Mouse (Mus musculus) limb, embryonic 12.5 days (tissue): ENCODE measurements around the gene Gch1. TPM values are rescaled to one million over a fixed set of nuclear protein-coding genes. Genes with fewer than 3 reads are reported as not detected.

Source experiments
- ATAC-seq: fragments of 200-750 bp; cut with Nextera tagmentation; 2 replicates; pipeline ENCODE4 v1.8.0; 2017; ENCODE audit warnings: low read depth, moderate TSS enrichment; ENCODE audit not compliant: insufficient number of reproducible peaks, insufficient read depth, low FRiP score, low TSS enrichment
- H3K27ac ChIP-seq: fragments of 300-500 bp; sonication (generic); 2 replicates; pipeline ENCODE4 v1.5.1; 2016; ENCODE audit warnings: mild to moderate bottlenecking, moderate library complexity
- H3K27me3 ChIP-seq: fragments of 300-500 bp; sonication (generic); 2 replicates; pipeline ENCODE4 v1.6.1; 2016; ENCODE audit warnings: mild to moderate bottlenecking, moderate library complexity
- H3K36me3 ChIP-seq: fragments of 300-500 bp; sonication (generic); 2 replicates; pipeline ENCODE4 v1.6.1; 2016; ENCODE audit warnings: mild to moderate bottlenecking, moderate library complexity
- H3K4me1 ChIP-seq: fragments of 300-500 bp; sonication (generic); replicated peaks from 2 replicates; pipeline ENCODE4 v1.6.1; 2016
- H3K4me2 ChIP-seq: fragments of 300-500 bp; sonication (generic); 2 replicates; pipeline ENCODE4 v1.6.1; 2016; ENCODE audit warnings: mild to moderate bottlenecking, moderate library complexity
- H3K4me3 ChIP-seq: fragments of 300-500 bp; sonication (generic); replicated peaks from 2 replicates; pipeline ENCODE4 v1.5.1; 2016; ENCODE audit warnings: mild to moderate bottlenecking
- H3K9ac ChIP-seq: fragments of 300-500 bp; sonication (generic); replicated peaks from 2 replicates; pipeline ENCODE4 v1.6.1; 2016; ENCODE audit warnings: mild to moderate bottlenecking, moderate library complexity
- H3K9me3 ChIP-seq: fragments of 300-500 bp; sonication (generic); 2 replicates; pipeline ENCODE4 v1.6.1; 2016; ENCODE audit warnings: mild to moderate bottlenecking, moderate library complexity
- WGBS: fragments of 180-500 bp; shearing (Covaris S2); methylation state at CpG from one replicate; pipeline ENCODE4 v1.1.7; 2016; 5-methylcytosine and 5-hydroxymethylcytosine counted together
- polyA plus RNA-seq: library from polyadenylated mRNA; unstranded; fragments of >200 nt; fragmentation: Nextera tagmentation; extraction: Ambion mirVana; gene quantifications from 2 replicates; pipeline ENCODE4 v1.2.1, GENCODE M21; 2016

The Gch1 gene
- 0.96 and 1.3 TPM in 2 replicates for polyA plus RNA-seq

DNA sequence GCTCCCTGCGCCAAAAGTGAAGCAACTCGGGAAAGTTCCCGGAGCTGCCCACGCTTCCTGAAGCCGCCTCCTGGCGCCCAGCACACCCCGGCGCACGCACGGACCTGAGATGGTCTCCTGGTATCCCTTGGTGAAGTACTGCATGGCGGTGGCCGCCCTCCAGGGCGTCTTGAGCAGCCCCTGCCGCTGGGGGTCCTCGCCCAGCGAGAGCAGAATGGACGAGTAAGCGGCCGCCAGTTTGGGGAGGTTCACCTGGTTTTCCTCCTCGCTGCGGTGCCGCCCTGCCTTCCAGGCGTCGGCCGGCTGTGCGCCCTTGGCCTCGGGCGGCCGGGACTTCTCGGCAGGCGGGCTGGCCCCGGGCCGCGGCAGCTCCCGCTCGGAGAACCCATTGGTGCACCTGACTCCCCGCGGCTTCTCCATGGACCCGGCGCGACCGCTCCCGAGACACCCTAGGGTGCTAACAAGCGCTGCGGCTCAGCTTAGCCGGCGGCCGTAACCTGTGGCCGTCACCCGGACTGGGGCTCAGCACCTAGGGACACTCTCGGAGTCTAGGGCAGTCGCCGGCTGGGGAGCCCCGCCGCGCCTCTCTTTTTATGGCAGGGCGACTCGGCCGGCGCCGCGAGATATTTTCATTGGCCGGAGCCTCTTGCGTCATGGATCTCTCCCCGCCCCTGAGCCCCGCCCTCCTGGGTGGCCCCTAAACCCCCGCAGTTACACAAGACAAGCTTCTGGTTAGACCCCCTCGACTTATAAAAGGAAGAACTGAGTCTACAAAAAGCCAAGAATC, at the start of gene Gch1:
Gene Gch1, minus strand, starts transcription at position 566 of the 787 bp plus-strand sequence.
- peak within 1 kb of the TSS; percentile 50 for H3K9ac ChIP-seq
- H3K27ac ChIP-seq = no peak within 1 kb of the TSS
- peaks cover 21% of the 10 kb centered on the region for H3K27me3 ChIP-seq
- WGBS = under 1% methylated on average over 65 of the region's 68 CpGs
- ATAC-seq = peak; percentile 84
- peaks cover 5% of the 10 kb centered on the region for H3K4me1 ChIP-seq
- no peaks in the 10 kb centered on the region for H3K9me3 ChIP-seq
- H3K4me3 ChIP-seq = peak within 1 kb of the TSS; percentile 78
- peak within 1 kb of the TSS; percentile 100 for H3K4me2 ChIP-seq
- no peaks in the 10 kb centered on the region for H3K36me3 ChIP-seq

DNA sequence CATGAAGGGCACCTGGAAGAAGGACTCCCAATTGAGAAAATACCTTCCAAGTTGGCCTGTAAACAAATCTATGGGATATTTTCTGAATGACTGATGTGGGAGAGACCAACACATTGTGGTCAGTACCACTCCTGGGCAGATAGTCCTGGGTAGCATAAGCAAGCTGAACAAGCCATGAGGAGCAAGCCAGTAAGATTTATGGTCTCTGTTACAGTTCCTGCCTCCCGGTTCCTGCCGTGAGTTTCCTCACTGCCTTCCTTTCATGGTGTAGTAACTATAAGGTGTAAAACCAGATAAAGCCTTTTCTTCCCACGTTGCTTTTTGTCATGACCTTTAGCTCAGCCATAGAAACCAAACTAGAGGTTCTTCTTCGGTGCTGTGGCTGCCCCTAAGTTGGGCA, 48.1 kb upstream of the Gch1 start:
- ATAC-seq = no peak
- 84% methylated on average over 4 of the region's 4 CpGs for WGBS
- Histone ChIP-seq H3K4me2 (no peak overlapping the region), H3K9ac (no peak overlapping the region), H3K9me3 (peaks cover 7% of the 10 kb centered on the region; the same call in 1 of the 2 replicates), H3K4me1 (no peaks in the 10 kb centered on the region), H3K4me3 (no peak overlapping the region), H3K27ac (no peak overlapping the region), H3K27me3 (no peaks in the 10 kb centered on the region), H3K36me3 (peaks cover 22% of the 10 kb centered on the region)

DNA sequence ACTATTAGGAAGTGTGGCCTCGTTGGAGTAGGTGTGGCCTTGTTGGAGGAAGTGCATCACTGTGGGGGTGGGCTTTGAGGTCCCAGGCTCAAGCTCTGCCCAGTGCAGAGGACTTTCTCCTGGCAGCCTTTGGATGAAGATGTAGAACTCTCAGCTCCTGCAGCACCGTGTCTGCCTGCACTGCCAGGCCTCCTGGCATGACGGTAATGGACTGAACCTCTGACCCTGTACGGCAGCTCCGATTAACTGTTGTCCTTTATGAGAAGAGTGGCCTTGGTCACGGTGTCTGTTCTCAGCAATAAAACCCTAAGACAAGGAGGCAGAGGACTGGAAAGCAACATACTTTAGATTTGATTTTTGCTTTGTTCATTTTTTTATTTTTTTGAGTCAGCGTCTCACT, 47.3 kb upstream of the Gch1 start:
- Histone ChIP-seq H3K27ac (no peak overlapping the region), H3K9me3 (peaks cover 7% of the 10 kb centered on the region; the same call in 1 of the 2 replicates), H3K27me3 (no peaks in the 10 kb centered on the region), H3K4me3 (no peak overlapping the region), H3K4me2 (no peak overlapping the region), H3K9ac (no peak overlapping the region), H3K4me1 (no peaks in the 10 kb centered on the region), H3K36me3 (peaks cover 17% of the 10 kb centered on the region)
- 91% methylated on average over 7 of the region's 7 CpGs for WGBS
- ATAC-seq = no peak

DNA sequence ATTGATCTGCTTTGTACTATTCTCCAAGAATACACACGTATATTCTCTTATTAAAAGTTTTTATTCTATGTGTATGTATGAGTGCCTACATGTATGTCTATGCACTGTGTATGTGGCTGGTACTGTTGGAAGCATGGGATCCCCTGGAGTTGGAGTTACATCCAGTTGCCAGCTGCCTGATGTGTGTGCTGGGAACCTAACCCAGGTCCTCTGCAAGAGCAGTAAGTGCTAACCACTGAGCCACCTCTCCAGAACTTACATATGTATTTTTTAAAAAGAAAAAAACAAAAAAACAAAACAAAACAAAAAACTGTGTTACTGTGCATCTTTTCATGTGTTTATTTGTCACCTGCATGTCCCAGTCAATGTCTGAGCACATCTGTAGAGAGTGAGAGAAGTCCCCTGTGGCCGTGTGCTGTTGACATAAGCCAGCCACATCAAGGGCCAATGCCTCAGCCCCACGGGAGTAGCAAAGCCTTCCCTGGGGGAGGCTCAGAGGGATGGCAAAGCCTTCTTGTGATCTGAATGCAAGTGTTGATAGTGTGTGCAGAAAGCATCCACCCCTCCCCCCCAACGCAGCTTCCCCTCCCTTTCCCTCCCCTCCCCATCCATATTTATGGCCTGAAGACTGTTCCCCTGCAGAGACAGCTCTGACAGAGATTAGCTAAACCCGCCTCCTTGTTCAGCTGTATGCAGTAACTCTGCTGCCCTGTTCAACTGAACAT, 45.5 kb upstream of the Gch1 start:
- ATAC-seq = no peak
- Histone ChIP-seq H3K4me3 (no peak overlapping the region), H3K9me3 (peaks cover 8% of the 10 kb centered on the region; the same call in 1 of the 2 replicates), H3K9ac (no peak overlapping the region), H3K4me1 (no peaks in the 10 kb centered on the region), H3K27ac (no peak overlapping the region), H3K4me2 (no peak overlapping the region), H3K36me3 (0 out of 2 replicates have a peak, but pooled peaks cover 2% of the 10 kb centered on the region), H3K27me3 (no peaks in the 10 kb centered on the region)
- WGBS = 74% methylated on average over 5 of the region's 5 CpGs

DNA sequence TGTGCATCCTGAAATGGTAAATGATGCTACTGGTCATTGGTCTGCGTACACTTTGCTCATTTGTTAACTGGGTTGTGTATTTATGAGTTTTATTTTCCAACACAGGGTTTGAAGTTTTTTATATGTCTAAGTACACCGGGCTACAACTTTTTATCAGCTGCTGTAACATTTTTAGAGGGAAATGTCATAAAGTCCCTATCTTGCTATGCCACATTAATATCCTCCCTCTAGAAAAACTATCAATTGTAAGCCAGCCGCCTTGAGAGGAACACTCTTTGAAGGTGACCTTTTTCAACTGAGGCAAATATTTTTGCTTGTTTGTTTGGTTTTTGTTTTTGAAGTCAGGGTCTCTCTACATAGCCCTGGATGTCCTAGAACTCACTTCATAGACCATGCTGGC, 44.8 kb upstream of the Gch1 start:
- no peak for ATAC-seq
- Histone ChIP-seq H3K9me3 (peaks cover 11% of the 10 kb centered on the region; the same call in 1 of the 2 replicates), H3K36me3 (no peaks in the 10 kb centered on the region), H3K4me3 (no peak overlapping the region), H3K4me1 (no peaks in the 10 kb centered on the region), H3K4me2 (no peak overlapping the region), H3K27ac (no peak overlapping the region), H3K9ac (no peak overlapping the region), H3K27me3 (no peaks in the 10 kb centered on the region)
- 81% methylated on average over 3 of the region's 3 CpGs for WGBS

DNA sequence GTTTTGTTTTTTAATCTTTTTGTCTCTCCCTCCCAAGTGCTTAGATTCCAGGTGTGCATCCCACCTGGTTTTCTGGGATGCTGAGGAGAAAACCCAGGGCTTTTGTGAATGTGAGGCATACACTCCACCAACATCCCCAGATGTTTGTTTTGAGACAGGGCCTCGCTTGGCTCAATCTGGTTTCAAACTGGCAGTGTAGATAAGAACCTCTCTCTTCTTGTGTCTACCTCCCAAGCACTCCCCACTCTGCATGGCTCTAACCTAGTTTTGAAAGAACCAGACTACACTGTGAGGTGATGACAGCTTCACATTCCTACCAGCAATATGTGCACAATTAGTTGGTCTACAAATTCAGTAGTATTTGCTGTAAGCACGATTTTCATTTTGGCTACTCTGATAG, 44.4 kb upstream of the Gch1 start:
- Histone ChIP-seq H3K36me3 (no peaks in the 10 kb centered on the region), H3K27me3 (no peaks in the 10 kb centered on the region), H3K9me3 (peaks cover 11% of the 10 kb centered on the region; the same call in 1 of the 2 replicates), H3K9ac (no peak overlapping the region), H3K27ac (no peak overlapping the region), H3K4me1 (no peaks in the 10 kb centered on the region), H3K4me3 (no peak overlapping the region), H3K4me2 (no peak overlapping the region)
- no peak for ATAC-seq
- WGBS = 82% methylated on average over 2 of the region's 2 CpGs

DNA sequence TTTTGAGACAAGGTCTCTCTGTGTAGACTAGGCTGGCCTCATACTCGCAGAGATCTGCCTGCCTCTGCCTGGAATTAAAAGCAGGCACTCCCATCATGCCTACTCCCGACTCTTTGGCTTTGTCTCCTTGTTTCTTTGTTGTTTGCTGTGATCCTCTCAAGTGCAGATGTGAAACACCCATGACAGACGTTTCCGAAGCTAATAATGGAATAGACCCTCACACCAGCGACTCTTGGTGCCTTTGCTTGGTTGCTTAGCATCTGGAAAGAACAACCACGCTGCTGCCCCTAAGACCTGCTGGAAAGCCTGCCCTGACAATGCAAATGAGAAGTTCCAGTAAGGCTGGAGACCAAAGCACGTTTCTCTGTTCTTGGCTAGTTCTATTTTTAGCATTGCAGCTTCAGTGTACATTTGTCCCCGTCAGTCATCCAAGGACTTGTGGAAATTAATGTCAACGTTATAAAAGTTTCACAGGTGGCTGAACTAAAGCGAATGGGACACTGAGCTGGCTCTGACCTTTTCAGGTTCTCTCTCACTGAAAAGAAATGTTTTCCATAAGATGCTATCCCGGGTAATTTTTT, 40.7 kb upstream of the Gch1 start:
- no peak overlapping the region for H3K4me3 ChIP-seq
- no peaks in the 10 kb centered on the region for H3K4me1 ChIP-seq
- no peak overlapping the region for H3K4me2 ChIP-seq
- H3K27me3 ChIP-seq = no peaks in the 10 kb centered on the region
- no peak for ATAC-seq
- WGBS = 80% methylated on average over 11 of the region's 11 CpGs
- no peak overlapping the region for H3K27ac ChIP-seq
- H3K9ac ChIP-seq = no peak overlapping the region
- H3K9me3 ChIP-seq = 0 out of 2 replicates have a peak, but pooled peaks cover 4% of the 10 kb centered on the region
- no peaks in the 10 kb centered on the region for H3K36me3 ChIP-seq

DNA sequence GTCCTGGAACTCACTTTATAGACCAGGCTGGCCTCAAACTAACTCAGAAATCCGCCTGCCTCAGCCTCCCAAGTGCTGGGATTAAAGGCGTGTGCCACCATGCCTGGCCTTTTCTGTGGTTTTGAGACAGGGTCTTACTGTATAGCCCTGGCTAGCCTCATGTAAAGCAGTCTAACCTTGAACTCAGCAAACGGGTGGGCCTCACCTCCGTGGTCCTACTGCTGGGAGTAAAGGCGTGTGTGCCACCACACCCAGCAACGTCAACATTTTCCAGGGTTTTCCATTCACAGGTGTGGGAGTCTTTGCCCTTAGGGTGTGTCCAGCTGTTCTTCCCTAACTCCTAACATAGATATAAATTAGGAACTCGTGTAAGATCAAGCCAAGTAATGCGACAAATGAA, 36.7 kb upstream of the Gch1 start:
- Histone ChIP-seq H3K27ac (no peak overlapping the region), H3K9me3 (0 out of 2 replicates have a peak, but pooled peaks cover 4% of the 10 kb centered on the region), H3K36me3 (no peaks in the 10 kb centered on the region), H3K27me3 (no peaks in the 10 kb centered on the region), H3K4me3 (no peak overlapping the region), H3K4me1 (no peaks in the 10 kb centered on the region), H3K9ac (no peak overlapping the region), H3K4me2 (no peak overlapping the region)
- ATAC-seq = no peak
- WGBS = 85% methylated on average over 8 of the region's 8 CpGs

DNA sequence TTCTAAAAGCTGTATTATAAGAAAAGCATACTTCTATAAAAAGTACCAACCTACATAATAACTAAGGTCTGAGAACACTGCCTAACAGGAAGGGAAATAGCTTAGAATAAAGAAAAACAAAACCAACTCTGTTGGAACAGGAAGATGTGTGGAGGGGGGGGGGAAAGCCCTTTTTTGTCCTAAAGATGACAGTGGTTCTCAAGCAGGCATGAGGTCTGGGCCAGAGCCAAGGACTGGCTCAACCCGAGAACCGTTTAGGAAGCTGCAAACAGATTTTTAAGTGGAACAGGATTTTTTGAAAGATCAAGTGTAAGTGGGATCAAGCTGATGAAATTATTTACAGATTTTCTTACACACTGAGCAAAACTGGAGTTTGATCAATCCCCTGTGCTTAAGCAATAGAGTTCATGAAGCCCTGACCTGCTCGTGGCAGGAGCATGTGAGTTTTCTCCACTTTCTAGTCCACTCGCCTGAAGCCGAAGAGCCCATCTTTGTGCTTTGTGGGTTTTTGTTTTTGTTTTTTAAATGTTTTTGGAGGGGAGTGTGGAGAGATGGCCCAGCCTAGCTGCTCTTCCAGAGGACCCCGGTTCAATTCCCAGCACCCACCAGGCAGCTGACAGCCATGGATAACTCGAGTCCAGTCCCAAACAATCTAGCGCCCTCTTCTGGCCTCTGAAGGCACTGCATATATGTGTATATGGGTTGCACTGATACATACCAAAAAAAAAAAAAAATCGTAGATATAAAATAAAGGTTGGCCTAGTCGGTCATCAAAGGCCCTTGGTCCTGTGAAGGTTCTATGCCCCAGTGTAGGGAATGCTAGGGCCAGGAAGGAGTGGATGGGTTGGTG, 35.5 kb upstream of the Gch1 start:
- H3K27me3 ChIP-seq = no peaks in the 10 kb centered on the region
- 0 out of 2 replicates have a peak, but pooled peaks cover 3% of the 10 kb centered on the region for H3K9me3 ChIP-seq
- H3K9ac ChIP-seq = no peak overlapping the region
- no peaks in the 10 kb centered on the region for H3K4me1 ChIP-seq
- no peak overlapping the region for H3K4me3 ChIP-seq
- H3K4me2 ChIP-seq = no peak overlapping the region
- 81% methylated on average over 10 of the region's 10 CpGs for WGBS
- H3K36me3 ChIP-seq = no peaks in the 10 kb centered on the region
- no peak for ATAC-seq
- no peak overlapping the region for H3K27ac ChIP-seq

DNA sequence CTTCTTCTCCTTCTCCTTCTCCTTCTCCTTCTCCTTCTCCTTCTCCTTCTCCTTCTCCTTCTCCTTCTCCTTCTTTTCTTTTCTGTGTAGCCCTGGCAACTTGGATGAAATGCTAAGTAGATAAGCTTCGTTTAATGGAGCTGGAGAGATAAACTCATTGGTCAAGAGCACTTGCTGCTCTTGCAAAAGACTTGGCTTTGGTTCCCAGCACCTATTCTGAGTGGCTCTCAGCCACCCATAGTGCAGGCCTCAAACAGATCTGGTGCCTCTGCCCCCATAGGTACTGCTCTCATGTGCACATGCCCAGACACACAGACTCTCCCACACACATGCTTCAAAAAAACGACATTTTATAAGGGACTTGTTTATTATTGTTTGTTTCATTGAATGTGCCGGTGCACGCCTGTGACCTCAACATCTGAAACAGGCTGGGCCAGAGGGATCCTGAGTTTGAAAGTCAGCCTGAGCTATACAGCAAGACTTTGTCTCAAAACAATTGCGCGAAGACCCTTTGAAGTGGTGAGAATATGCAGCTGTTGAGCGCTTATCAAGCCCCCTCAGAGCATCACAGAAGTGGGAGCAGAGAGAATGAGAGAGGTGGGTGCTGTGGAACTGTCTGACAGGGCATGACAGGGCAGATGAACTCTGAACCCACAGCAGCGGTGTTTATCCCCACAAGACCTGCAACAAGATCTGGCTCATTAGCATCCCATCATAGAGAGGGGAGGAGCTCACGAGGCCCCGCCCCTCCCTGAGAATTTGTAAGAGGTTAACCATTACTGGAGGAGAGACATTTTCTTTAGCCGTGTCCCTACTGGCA, 33.6 kb upstream of the Gch1 start:
- no peak overlapping the region for H3K4me2 ChIP-seq
- H3K4me1 ChIP-seq = no peaks in the 10 kb centered on the region
- H3K9me3 ChIP-seq = no peaks in the 10 kb centered on the region
- H3K9ac ChIP-seq = no peak overlapping the region
- no peaks in the 10 kb centered on the region for H3K27me3 ChIP-seq
- ATAC-seq = no peak
- H3K27ac ChIP-seq = no peak overlapping the region
- H3K36me3 ChIP-seq = no peaks in the 10 kb centered on the region
- no peak overlapping the region for H3K4me3 ChIP-seq
- 77% methylated on average over 11 of the region's 11 CpGs for WGBS
